Mouse (Mus musculus): ENCODE measurements around the gene Cdc42ep1.

DNA sequence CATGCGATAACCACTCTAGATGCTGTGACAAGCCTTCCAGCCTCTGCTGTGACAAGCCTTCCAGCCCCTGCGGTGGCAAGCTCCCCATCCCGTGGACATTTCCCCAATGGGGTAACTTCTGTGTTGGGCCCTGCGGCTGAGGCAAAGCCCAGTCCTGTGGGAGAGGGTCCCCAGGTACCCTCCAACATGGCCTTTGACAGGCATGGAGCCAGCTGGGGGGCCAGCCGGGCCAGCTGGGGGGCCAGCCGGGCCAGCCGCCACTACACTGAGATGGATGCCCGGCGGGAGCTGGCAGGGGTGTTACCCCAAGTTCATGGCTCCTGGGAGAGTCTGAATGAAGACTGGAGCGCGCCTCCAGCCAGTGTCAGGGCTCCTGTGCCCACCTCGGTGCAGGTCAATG is 7.1 kb downstream of the Cdc42ep1 start:
- TF ChIP-seq CTCF (IDR thresholded peaks at IDR 0.05; ENCODE audit: low read depth) (no peak), EP300 (IDR thresholded peaks at IDR 0.05; ENCODE audit: low read depth) (no peak)
